Mouse (Mus musculus): Measurements from ENCODE around the gene Mrps25. TPM values are rescaled to one million over a fixed set of nuclear protein-coding genes. Genes with fewer than 3 reads are reported as not detected.
A peak's percentile ranks its signal among the peaks of the same experiment; 100 is the strongest.

The Mrps25 gene
- total RNA-seq (2017): 59.8 and 74.8 TPM in 2 replicates

GRCm38 (mm10) chr6:92183621-92184131 lies at the start of gene Mrps25:
Mrps25 (minus strand) TSS chr6:92184033.
- peak; percentile 78 for ATAC-seq (replicated peaks; ENCODE audit: low read depth, poor library complexity, severe bottlenecking)

DNA sequence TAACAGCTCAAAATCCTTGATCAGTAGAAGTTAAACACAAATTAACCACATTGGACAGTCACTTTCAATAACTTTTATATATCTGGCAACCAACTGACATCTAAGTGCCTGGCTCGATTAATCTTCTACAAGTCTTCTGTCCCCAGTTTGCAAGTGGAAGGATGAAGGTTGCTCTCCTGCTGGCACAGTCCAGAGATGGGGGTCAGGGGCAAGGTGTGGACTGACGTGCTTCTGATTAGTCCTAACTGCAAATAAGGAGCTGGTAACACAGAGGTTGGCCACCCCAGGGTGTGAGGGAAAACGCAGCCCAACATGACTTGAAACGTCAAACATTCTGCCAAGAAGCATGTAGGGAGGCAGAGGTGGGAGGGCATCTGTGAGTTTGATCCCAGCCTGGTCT lies 47.9 kb upstream of the Mrps25 start:
- no peak for ATAC-seq (replicated peaks; ENCODE audit: low read depth, poor library complexity, severe bottlenecking)

GRCm38 (mm10) chr6:92231356-92231755 lies 47.5 kb upstream of the Mrps25 start:
- ATAC-seq (replicated peaks; ENCODE audit: low read depth, poor library complexity, severe bottlenecking): no peak

- no peak for ATAC-seq (replicated peaks; ENCODE audit: low read depth, poor library complexity, severe bottlenecking)
Observed at GRCm38 (mm10) chr6:92229586-92229985, 45.8 kb upstream of the Mrps25 start.

DNA sequence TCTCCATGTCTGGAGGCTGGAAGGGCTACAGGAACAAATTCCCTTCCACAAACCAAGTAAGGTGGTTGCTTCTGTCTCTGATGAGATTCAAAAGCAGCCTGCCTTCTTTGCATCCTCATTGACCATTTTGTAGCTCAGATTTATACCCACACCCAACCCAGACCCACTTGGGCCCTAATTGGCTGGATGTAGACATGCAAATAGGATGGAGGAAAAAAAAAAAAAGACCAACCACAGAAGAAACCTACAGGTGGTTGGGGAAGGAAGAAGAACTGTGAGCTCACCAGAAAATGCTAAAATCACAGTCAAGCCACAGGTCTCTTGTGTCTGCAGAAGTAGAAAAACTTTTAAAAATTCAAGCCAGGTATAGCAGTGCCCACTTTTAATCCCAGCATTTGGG lies 45.3 kb upstream of the Mrps25 start:
- no peak for ATAC-seq (replicated peaks; ENCODE audit: low read depth, poor library complexity, severe bottlenecking)

- ATAC-seq (replicated peaks; ENCODE audit: low read depth, poor library complexity, severe bottlenecking): no peak
Observed at GRCm38 (mm10) chr6:92224981-92225380, 41.1 kb upstream of the Mrps25 start.

- no peak for ATAC-seq (replicated peaks; ENCODE audit: low read depth, poor library complexity, severe bottlenecking)
Observed at GRCm38 (mm10) chr6:92222021-92222420, 38.2 kb upstream of the Mrps25 start.

DNA sequence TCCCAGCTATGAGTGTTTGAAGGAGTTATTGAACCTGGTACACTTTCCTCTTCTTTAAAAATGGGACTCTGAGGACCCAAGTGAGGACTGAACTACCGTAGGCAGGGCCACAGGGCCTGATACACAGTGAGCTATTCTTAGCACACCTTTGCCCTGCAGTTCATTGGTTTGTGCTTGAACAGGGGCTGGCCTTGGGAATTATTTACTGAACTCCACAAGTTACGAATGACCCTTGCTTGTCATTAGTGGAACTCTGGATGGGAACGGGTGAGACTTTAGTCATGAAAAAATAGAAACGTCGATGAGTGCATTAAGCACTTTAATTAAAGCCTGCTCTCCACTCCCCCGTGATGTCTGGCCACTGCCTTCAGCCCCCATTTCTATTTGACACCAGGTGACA lies 37.8 kb upstream of the Mrps25 start:
- no peak for ATAC-seq (replicated peaks; ENCODE audit: low read depth, poor library complexity, severe bottlenecking)

GRCm38 (mm10) chr6:92219445-92219844 lies 35.6 kb upstream of the Mrps25 start:
- no peak for ATAC-seq (replicated peaks; ENCODE audit: low read depth, poor library complexity, severe bottlenecking)

DNA sequence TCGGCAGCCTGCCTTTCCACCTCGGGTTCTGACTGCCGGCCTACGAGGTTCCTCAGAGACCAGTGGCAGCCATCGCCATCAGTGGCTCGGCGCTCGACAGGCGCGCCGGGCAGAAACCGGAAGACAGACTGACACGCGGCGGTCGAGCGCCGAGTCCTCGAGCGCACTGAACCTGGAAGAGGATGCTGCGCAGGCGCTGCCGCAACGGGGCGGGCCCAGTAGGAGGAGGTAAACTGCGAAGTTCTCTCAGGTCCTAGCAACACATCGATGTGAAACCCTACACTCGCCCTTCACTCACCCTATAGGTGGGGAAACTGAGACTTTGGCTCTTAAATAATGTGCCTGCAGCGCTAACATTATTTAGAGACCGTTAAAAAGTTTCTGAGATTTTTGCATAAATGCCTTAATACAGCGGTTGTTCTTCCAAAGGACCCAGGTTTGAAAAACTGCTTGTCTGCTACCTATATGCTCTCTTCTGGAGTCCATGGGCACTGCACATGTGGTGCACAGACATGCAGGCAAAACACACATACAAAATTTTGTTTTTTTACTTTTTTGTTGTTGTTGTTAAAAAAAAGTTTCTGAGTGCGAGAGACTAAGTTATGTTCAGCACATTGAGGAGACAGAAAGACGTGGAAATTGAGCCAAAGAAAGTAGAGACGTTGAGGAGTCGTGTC lies 31.1 kb upstream of the Mrps25 start, which contains the start of gene Rbsn:
Rbsn (minus strand) TSS at position 153 of the 677 bp plus-strand sequence.
- peak; percentile 98 for ATAC-seq (replicated peaks; ENCODE audit: low read depth, poor library complexity, severe bottlenecking)

- peak; percentile 29; the same call in 1 of the 2 replicates for ATAC-seq (replicated peaks; ENCODE audit: low read depth, poor library complexity, severe bottlenecking)
Observed at GRCm38 (mm10) chr6:92214055-92214772, 30.4 kb upstream of the Mrps25 start.

DNA sequence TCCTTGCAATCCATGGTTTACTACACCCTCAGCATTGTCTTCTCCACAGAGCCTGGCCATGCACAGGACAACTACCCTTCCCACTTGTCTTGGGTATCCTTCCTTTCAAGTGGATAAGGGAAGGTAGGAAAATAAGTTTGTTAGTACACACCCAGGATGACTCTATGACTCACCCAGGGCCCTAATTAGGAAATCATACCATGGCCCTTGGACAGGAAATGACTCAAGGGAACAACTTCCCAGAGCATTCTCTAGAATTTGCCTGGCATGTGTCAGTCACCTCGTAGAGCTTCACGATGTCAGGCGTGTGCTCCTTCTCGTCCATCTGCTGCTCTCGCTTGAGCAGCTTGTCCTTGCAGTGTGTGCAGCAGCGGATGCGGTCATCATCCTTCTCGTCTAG lies 15.6 kb upstream of the Mrps25 start:
- ATAC-seq (replicated peaks; ENCODE audit: low read depth, poor library complexity, severe bottlenecking): no peak

GRCm38 (mm10) chr6:92184178-92184577 lies 345 bp upstream of the Mrps25 start:
- ATAC-seq (replicated peaks; ENCODE audit: low read depth, poor library complexity, severe bottlenecking): peak; percentile 62

- no peak for ATAC-seq (replicated peaks; ENCODE audit: low read depth, poor library complexity, severe bottlenecking)
Observed at GRCm38 (mm10) chr6:92176450-92176849, 7.4 kb downstream of the Mrps25 start.

- no peak for ATAC-seq (replicated peaks; ENCODE audit: low read depth, poor library complexity, severe bottlenecking)
Observed at GRCm38 (mm10) chr6:92162724-92163123, 21.1 kb downstream of the Mrps25 start.

DNA sequence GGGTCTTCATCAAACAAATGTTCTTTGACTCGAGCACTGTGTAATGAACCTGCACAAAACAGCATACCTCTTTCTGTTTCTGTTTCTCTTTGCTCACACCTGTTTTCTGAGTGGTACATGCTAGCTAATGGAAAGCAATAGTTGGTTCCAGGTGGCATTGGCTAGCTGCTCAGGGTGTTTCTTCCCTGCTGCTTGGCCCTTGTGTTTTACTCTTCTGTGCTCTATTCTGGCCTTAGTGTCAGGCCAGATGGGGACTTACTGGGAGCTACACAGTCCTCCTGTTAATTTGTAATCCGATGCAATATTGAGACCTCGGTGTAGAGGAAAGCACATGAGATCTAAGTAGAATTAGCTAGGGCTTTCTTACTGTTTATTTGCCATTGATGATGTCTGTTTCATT lies 25.0 kb downstream of the Mrps25 start:
- no peak for ATAC-seq (replicated peaks; ENCODE audit: low read depth, poor library complexity, severe bottlenecking)

GRCm38 (mm10) chr6:92153774-92154173 lies 30.1 kb downstream of the Mrps25 start:
- ATAC-seq (replicated peaks; ENCODE audit: low read depth, poor library complexity, severe bottlenecking): no peak

DNA sequence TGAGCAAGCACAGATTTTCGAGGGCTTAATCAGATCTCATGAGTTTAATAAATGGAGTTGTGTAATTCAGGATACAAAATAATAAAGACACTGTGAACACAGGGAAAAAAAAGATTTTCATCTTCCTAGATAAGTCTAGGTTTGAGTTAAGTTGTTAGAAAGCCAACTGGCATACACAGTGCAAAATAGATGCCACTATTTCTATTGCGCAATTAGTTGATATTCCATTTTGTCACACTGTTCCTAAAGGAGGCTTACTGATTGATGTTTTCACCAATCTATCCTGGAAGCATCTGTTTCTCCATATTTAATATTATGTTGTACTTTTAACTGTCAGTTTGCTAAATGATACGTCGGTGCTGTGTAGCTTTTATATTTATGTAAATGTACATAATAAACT lies 38.0 kb downstream of the Mrps25 start:
- ATAC-seq (replicated peaks; ENCODE audit: low read depth, poor library complexity, severe bottlenecking): no peak

DNA sequence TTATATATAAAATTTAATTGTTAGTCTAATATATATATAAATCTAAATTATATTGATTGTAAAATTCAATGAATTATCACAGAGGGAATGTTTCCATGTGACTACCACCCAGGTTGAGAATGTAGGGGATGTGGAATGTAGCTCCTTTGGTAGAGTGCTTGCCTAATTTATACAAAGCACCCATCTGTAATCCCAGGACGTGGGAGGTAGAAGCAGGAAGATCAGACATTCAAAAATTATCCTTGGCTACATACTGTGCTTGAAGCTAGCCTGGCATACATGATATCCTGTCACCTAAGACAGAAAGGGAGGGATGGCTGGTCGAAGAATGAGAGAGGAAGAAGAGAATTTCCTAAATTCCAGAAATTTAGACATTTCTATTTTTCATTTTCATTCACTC lies 47.5 kb downstream of the Mrps25 start:
- ATAC-seq (replicated peaks; ENCODE audit: low read depth, poor library complexity, severe bottlenecking): no peak

DNA sequence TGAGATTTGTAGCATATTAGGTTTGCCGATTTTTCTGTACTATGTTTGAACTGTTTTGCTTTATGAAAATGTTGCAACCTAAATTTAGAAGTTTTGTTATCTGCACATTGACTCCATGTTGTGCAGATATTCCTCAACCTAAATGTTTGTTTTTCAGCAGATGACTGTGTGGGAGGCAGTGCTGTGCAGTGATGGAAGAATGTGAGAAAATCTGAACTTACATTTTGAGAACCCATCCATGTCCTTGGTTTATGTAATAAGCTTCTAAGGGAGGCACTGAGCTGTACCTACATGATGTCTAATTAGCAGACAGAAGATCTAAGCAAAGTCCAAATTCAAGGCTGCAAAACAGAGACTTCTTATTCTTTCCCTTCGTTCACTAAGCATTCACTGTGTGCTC lies 50.2 kb downstream of the Mrps25 start:
- no peak for ATAC-seq (replicated peaks; ENCODE audit: low read depth, poor library complexity, severe bottlenecking)

All from common myeloid progenitor, adult 5-6 weeks (primary cell).